Mouse (Mus musculus): ENCODE data around the gene Olfr835. TPM values are rescaled to one million over a fixed set of nuclear protein-coding genes. Genes with fewer than 3 reads are reported as not detected.

Gene Olfr835
- polyA plus RNA-seq (2016; fragmentation: Nextera tagmentation; extraction: Ambion mirVana), result not detected in 2 replicates

- H3K9me3 ChIP-seq, result 0 out of 2 replicates have a peak, but pooled peaks cover 3% of the 10 kb centered on the region
- no peak within 1 kb of the TSS for H3K9ac ChIP-seq
- H3K4me2 ChIP-seq (replicated peaks), result no peak within 1 kb of the TSS
- no peaks in the 10 kb centered on the region for H3K27me3 ChIP-seq
- H3K27ac ChIP-seq, result no peak within 1 kb of the TSS
- ATAC-seq (ENCODE audit: insufficient number of reproducible peaks, insufficient read depth, low FRiP score, low TSS enrichment), result no peak
- H3K36me3 ChIP-seq, result no peaks in the 10 kb centered on the region
- H3K4me1 ChIP-seq, result no peaks in the 10 kb centered on the region
- H3K4me3 ChIP-seq, result no peak within 1 kb of the TSS
- 54% methylated on average over 1 of the region's 1 CpGs for WGBS
Measured at GRCm38 (mm10) chr9:19032435-19032834, at the start of gene Olfr835. TSS of gene Olfr835 (plus strand) at chr9:19032735.

- no peaks in the 10 kb centered on the region for H3K4me1 ChIP-seq
- no peak within 1 kb of the TSS for H3K27ac ChIP-seq
- H3K9me3 ChIP-seq, result no peaks in the 10 kb centered on the region
- no peak for ATAC-seq (ENCODE audit: insufficient number of reproducible peaks, insufficient read depth, low FRiP score, low TSS enrichment)
- H3K27me3 ChIP-seq, result no peaks in the 10 kb centered on the region
- 87% methylated on average over 3 of the region's 3 CpGs for WGBS
- H3K4me3 ChIP-seq, result no peak within 1 kb of the TSS
- no peak within 1 kb of the TSS for H3K9ac ChIP-seq
- no peaks in the 10 kb centered on the region for H3K36me3 ChIP-seq
- no peak within 1 kb of the TSS for H3K4me2 ChIP-seq (replicated peaks)
Measured at GRCm38 (mm10) chr9:18987690-18988089, 44.8 kb upstream of the Olfr835 start, which contains the start of gene Olfr834. TSS of gene Olfr834 (plus strand) at chr9:18987990.

- Histone ChIP-seq H3K27me3 (no peaks in the 10 kb centered on the region), H3K9ac (no peak overlapping the region), H3K9me3 (no peaks in the 10 kb centered on the region), H3K36me3 (no peaks in the 10 kb centered on the region), H3K4me3 (no peak overlapping the region), H3K4me2 (replicated peaks) (no peak overlapping the region), H3K4me1 (no peaks in the 10 kb centered on the region), H3K27ac (no peak overlapping the region)
- 36% methylated on average over 3 of the region's 3 CpGs for WGBS
- ATAC-seq (ENCODE audit: insufficient number of reproducible peaks, insufficient read depth, low FRiP score, low TSS enrichment), result no peak
Measured at GRCm38 (mm10) chr9:19084986-19085385, 52.5 kb downstream of the Olfr835 start.

Other genes with a start within 250 kb of the Olfr835 start
- gene Olfr828, start 213.2 kb upstream of the Olfr835 start, polyA plus RNA-seq (2016; fragmentation: Nextera tagmentation; extraction: Ambion mirVana), result not detected in 2 replicates
- gene Olfr829, start 177.8 kb upstream of the Olfr835 start, polyA plus RNA-seq (2016; fragmentation: Nextera tagmentation; extraction: Ambion mirVana), result not detected in 2 replicates
- gene Olfr830, start 158.0 kb upstream of the Olfr835 start, polyA plus RNA-seq (2016; fragmentation: Nextera tagmentation; extraction: Ambion mirVana), result not detected in 2 replicates
- not detected in 2 replicates for gene Olfr832, start 95.6 kb upstream of the Olfr835 start, polyA plus RNA-seq (2016; fragmentation: Nextera tagmentation; extraction: Ambion mirVana)
- not detected in 2 replicates for gene Olfr834, start 44.7 kb upstream of the Olfr835 start, polyA plus RNA-seq (2016; fragmentation: Nextera tagmentation; extraction: Ambion mirVana)
- not detected in 2 replicates for gene Olfr836, start 87.6 kb downstream of the Olfr835 start, polyA plus RNA-seq (2016; fragmentation: Nextera tagmentation; extraction: Ambion mirVana)
- gene Olfr837, start 103.6 kb downstream of the Olfr835 start, polyA plus RNA-seq (2016; fragmentation: Nextera tagmentation; extraction: Ambion mirVana), result not detected in 2 replicates
- gene Olfr839-ps1, start 144.6 kb downstream of the Olfr835 start, polyA plus RNA-seq (2016; fragmentation: Nextera tagmentation; extraction: Ambion mirVana), result 0.03 TPM in 1 of 2 replicates, not detected in the other
- gene Olfr843, start 219.3 kb downstream of the Olfr835 start, polyA plus RNA-seq (2016; fragmentation: Nextera tagmentation; extraction: Ambion mirVana), result not detected in 2 replicates

Measured in embryonic facial prominence, embryonic 12.5 days (tissue).